ENCODE assay signal across 21 mouse cellular contexts in genomic region chr5:123654937-123655336, GRCm38 (mm10). TPM values are rescaled to one million over a fixed set of nuclear protein-coding genes. Genes with fewer than 3 reads are reported as not detected.
DNase-seq lines count a peak whose midpoint lies in the region; ATAC-seq lines count a peak whose summit lies in the region.
"Had no signal": no experiment of that assay in that cellular context is flagged by ENCODE, and none has a peak within 500 bp of the region (broad histone marks: within the 10 kb centered on the region; RNA-seq: fewer than 3 reads in every experiment).

No protein-coding gene starts in this region.

- 70% methylated on average over 5 of the region's 5 CpGs for WGBS in kidney, embryonic 15.5 days
- WGBS in kidney, embryonic 14.5 days, result 73% methylated on average over 5 of the region's 5 CpGs
- 62% methylated on average over 5 of the region's 5 CpGs for WGBS in neural tube, embryonic 13.5 days

- no peak overlapping the region for H3K4me2 ChIP-seq in kidney, embryonic 15.5 days
- no peak overlapping the region for H3K4me2 ChIP-seq in kidney, embryonic 14.5 days (replicated peaks; ENCODE audit: low read depth, low read length)
- no peak overlapping the region for H3K4me2 ChIP-seq in neural tube, embryonic 13.5 days
- H3K4me2 ChIP-seq: embryonic facial prominence, embryonic 13.5 days; hindbrain, embryonic 12.5 days; limb, embryonic 13.5 days had no signal

- intact Hi-C loops in heart, postnatal 36 days (cut with DNase I), result no loop called here

- peaks cover 5% of the 10 kb centered on the region; the same call in 1 of the 2 replicates for H3K4me1 ChIP-seq in kidney, embryonic 15.5 days
- no peaks in the 10 kb centered on the region; the same call in 1 of the 2 replicates for H3K4me1 ChIP-seq in kidney, embryonic 14.5 days (ENCODE audit: control insufficient read depth, insufficient read depth, low read length)
- H3K4me1 ChIP-seq in neural tube, embryonic 13.5 days (replicated peaks), result peaks cover 3% of the 10 kb centered on the region; the same call in 1 of the 2 replicates
- H3K4me1 ChIP-seq: limb, embryonic 13.5 days had no signal

- peaks cover 33% of the 10 kb centered on the region for H3K36me3 ChIP-seq in kidney, embryonic 15.5 days
- H3K36me3 ChIP-seq in kidney, embryonic 14.5 days (ENCODE audit: control insufficient read depth, insufficient read depth, low read length), result peaks cover 17% of the 10 kb centered on the region; the same call in 1 of the 2 replicates
- peaks cover 37% of the 10 kb centered on the region for H3K36me3 ChIP-seq in neural tube, embryonic 13.5 days

- no peak overlapping the region for H3K4me3 ChIP-seq in kidney, embryonic 15.5 days (replicated peaks)
- H3K4me3 ChIP-seq in kidney, embryonic 14.5 days (ENCODE audit: low read length), result no peak overlapping the region
- H3K4me3 ChIP-seq in neural tube, embryonic 13.5 days, result no peak overlapping the region
- H3K4me3 ChIP-seq: embryonic facial prominence, embryonic 13.5 days; forebrain, embryonic 10.5 days; hindbrain, embryonic 12.5 days; limb, embryonic 13.5 days; myocyte had no signal

- peak overlapping the region; percentile 45; the same call in 1 of the 2 replicates for H3K27ac ChIP-seq in kidney, embryonic 15.5 days
- H3K27ac ChIP-seq in kidney, embryonic 14.5 days (ENCODE audit: low read depth, low read length), result no peak overlapping the region
- H3K27ac ChIP-seq in neural tube, embryonic 13.5 days (replicated peaks), result 0 out of 2 replicates have a peak overlapping the region, but pooled peaks have one; percentile 9
- H3K27ac ChIP-seq: embryonic facial prominence, embryonic 13.5 days; forebrain, embryonic 10.5 days; hindbrain, embryonic 12.5 days; limb, embryonic 13.5 days; stomach, postnatal 0 days had no signal

- no peaks in the 10 kb centered on the region for H3K9me3 ChIP-seq in kidney, embryonic 15.5 days (replicated peaks)
- H3K9me3 ChIP-seq in kidney, embryonic 14.5 days (ENCODE audit: control insufficient read depth, low read length), result no peaks in the 10 kb centered on the region
- H3K9me3 ChIP-seq in neural tube, embryonic 13.5 days, result no peaks in the 10 kb centered on the region
- H3K9me3 ChIP-seq: embryonic facial prominence, embryonic 13.5 days; forebrain, embryonic 10.5 days; hindbrain, embryonic 12.5 days; limb, embryonic 13.5 days had no signal

- H3K9ac ChIP-seq in kidney, embryonic 15.5 days, result no peak overlapping the region
- H3K9ac ChIP-seq in kidney, embryonic 14.5 days (ENCODE audit: low read depth, low read length), result no peak overlapping the region
- no peak overlapping the region for H3K9ac ChIP-seq in neural tube, embryonic 13.5 days
- H3K9ac ChIP-seq: embryonic facial prominence, embryonic 13.5 days; hindbrain, embryonic 12.5 days; limb, embryonic 13.5 days had no signal

- ATAC-seq in kidney, embryonic 15.5 days (replicated peaks; ENCODE audit: low FRiP score), result no peak
- ATAC-seq in kidney, embryonic 14.5 days (ENCODE audit: low FRiP score, low TSS enrichment), result no peak
- no peak for ATAC-seq in neural tube, embryonic 13.5 days (ENCODE audit: low read depth)
- no peak for ATAC-seq in CD4-positive, CD25-positive, alpha-beta regulatory T cell, adult 4 months
- ATAC-seq: intestine, postnatal 0 days had no signal

- DNase-seq in heart, adult 11 months, result peak; percentile 92
- no peak for DNase-seq in heart, postnatal 36 days
- no peak for DNase-seq in neural tube, embryonic 10.5 days (ENCODE audit: extremely low spot score, low spot score)
- DNase-seq in testis, postnatal 14 days (ENCODE audit: low spot score), result no peak
- DNase-seq: adrenal gland, adult 2 months; cerebellum, adult 11-12 months; gastrocnemius, postnatal 36 days; kidney, postnatal 14 days; right cerebral cortex, postnatal 14 days; thymus, postnatal 25 days had no signal

- no peaks in the 10 kb centered on the region for H3K27me3 ChIP-seq in kidney, embryonic 15.5 days
- no peaks in the 10 kb centered on the region for H3K27me3 ChIP-seq in kidney, embryonic 14.5 days (ENCODE audit: control insufficient read depth, insufficient read depth, low read length)
- no peaks in the 10 kb centered on the region for H3K27me3 ChIP-seq in neural tube, embryonic 13.5 days
- H3K27me3 ChIP-seq: embryonic facial prominence, embryonic 13.5 days; hindbrain, embryonic 12.5 days; limb, embryonic 13.5 days had no signal

RNA-seq across cellular contexts. Expression of gene Clip1, which starts 29.5 kb away (rescaled TPM):
- 100 to 1,000 TPM; 164 to 217 TPM for total RNA-seq in heart, postnatal 36 days (2021)
- polyA plus RNA-seq in kidney, embryonic 15.5 days (2015; fragmentation: Nextera tagmentation; extraction: Ambion mirVana), result 34.0 and 34.1 TPM in 2 replicates
- polyA plus RNA-seq in kidney, embryonic 14.5 days (2014; fragmentation: Nextera tagmentation; extraction: Ambion mirVana), result 20.7 and 32.6 TPM in 2 replicates
- 67.0 and 74.3 TPM in 2 replicates for polyA plus RNA-seq in neural tube, embryonic 13.5 days (2015; fragmentation: Nextera tagmentation; extraction: Ambion mirVana)
- 10 to 100 TPM; 48.4 to 51.4 TPM for polyA plus RNA-seq in CD4-positive, CD25-positive, alpha-beta regulatory T cell, adult 4 months (2017; shearing (Covaris generic))
